Mouse (Mus musculus) ovary, adult 18-20 months (tissue): ENCODE results near the gene Map3k13.
"Not testable (repeated sequence)": the region's sequence is repeated elsewhere in the genome, so short reads cannot be mapped to it uniquely, and the experiment has no call there.

ENCODE experiments used
- DNase-seq: peaks from one replicate; pipeline ENCODE4 v3.0.0; 2022; ENCODE audit warnings: low spot score, mixed read lengths

Gene Map3k13

GRCm38 (mm10) chr16:21908906-21909305, 114.8 kb downstream of the Map3k13 start:
- not testable (repeated sequence) for DNase-seq

GRCm38 (mm10) chr16:21913347-21913746, 119.2 kb downstream of the Map3k13 start:
- DNase-seq: no peak

- DNase-seq: no peak
These were observed 122.5 kb downstream of the Map3k13 start for GRCm38 (mm10) chr16:21916681-21917080.

GRCm38 (mm10) chr16:21928471-21928870, 134.3 kb downstream of the Map3k13 start:
- DNase-seq: no peak

- peak; percentile 81 for DNase-seq
These were observed 152.9 kb downstream of the Map3k13 start, which contains the start of gene Tmem41a for GRCm38 (mm10) chr16:21946761-21947715. Tmem41a (minus strand) TSS chr16:21947552.

GRCm38 (mm10) chr16:21955591-21955990, 161.4 kb downstream of the Map3k13 start:
- DNase-seq: no peak

- DNase-seq: no peak
These were observed 171.4 kb downstream of the Map3k13 start for GRCm38 (mm10) chr16:21965576-21965975.

GRCm38 (mm10) chr16:21969874-21970273, 175.7 kb downstream of the Map3k13 start:
- DNase-seq: no peak

GRCm38 (mm10) chr16:21970536-21970935, 176.4 kb downstream of the Map3k13 start:
- no peak for DNase-seq

- no peak for DNase-seq
These were observed 177.3 kb downstream of the Map3k13 start for GRCm38 (mm10) chr16:21971446-21971845.

GRCm38 (mm10) chr16:21976203-21976602, 182.1 kb downstream of the Map3k13 start:
- no peak for DNase-seq

- DNase-seq: no peak
These were observed 183.2 kb downstream of the Map3k13 start for GRCm38 (mm10) chr16:21977347-21977746.
